Mouse (Mus musculus): ENCODE measurements around the gene Zranb3. TPM values are rescaled to one million over a fixed set of nuclear protein-coding genes. Genes with fewer than 3 reads are reported as not detected.

The Zranb3 gene
- polyA plus RNA-seq, 1 experiment from 2014 or later, result 11.3 TPM

GRCm38 (mm10) chr1:127989387-127989786 is 113.5 kb downstream of the Zranb3 start:
- 83% methylated on average over 4 of the region's 4 CpGs for WGBS
- ATAC-seq (ENCODE audit: low FRiP score) (no peak), DNase-seq (ENCODE audit: low spot score) (no peak)
- Histone ChIP-seq H3K4me2 (replicated peaks; ENCODE audit: low read depth, low read length) (no peak overlapping the region), H3K9me3 (ENCODE audit: control insufficient read depth, low read length) (no peaks in the 10 kb centered on the region), H3K4me3 (ENCODE audit: low read depth, low read length) (no peak overlapping the region), H3K27me3 (ENCODE audit: control insufficient read depth, insufficient read depth, low read length) (no peaks in the 10 kb centered on the region), H3K4me1 (replicated peaks; ENCODE audit: control insufficient read depth, insufficient read depth, low read length) (no peaks in the 10 kb centered on the region), H3K9ac (ENCODE audit: low read depth, low read length) (no peak overlapping the region), H3K27ac (ENCODE audit: low read depth, low read length) (no peak overlapping the region), H3K36me3 (ENCODE audit: control insufficient read depth, insufficient read depth, low read length) (no peaks in the 10 kb centered on the region)

GRCm38 (mm10) chr1:127988246-127988645 is 114.6 kb downstream of the Zranb3 start:
- no peak overlapping the region for H3K27ac ChIP-seq (ENCODE audit: low read depth, low read length)
- DNase-seq (ENCODE audit: low spot score), result no peak
- 81% methylated on average over 3 of the region's 3 CpGs for WGBS
- no peaks in the 10 kb centered on the region for H3K9me3 ChIP-seq (ENCODE audit: control insufficient read depth, low read length)
- H3K36me3 ChIP-seq (ENCODE audit: control insufficient read depth, insufficient read depth, low read length), result no peaks in the 10 kb centered on the region
- no peak overlapping the region for H3K4me2 ChIP-seq (replicated peaks; ENCODE audit: low read depth, low read length)
- ATAC-seq (ENCODE audit: low FRiP score), result no peak
- H3K9ac ChIP-seq (ENCODE audit: low read depth, low read length), result no peak overlapping the region
- H3K4me3 ChIP-seq (ENCODE audit: low read depth, low read length), result no peak overlapping the region
- no peaks in the 10 kb centered on the region for H3K27me3 ChIP-seq (ENCODE audit: control insufficient read depth, insufficient read depth, low read length)
- no peaks in the 10 kb centered on the region for H3K4me1 ChIP-seq (replicated peaks; ENCODE audit: control insufficient read depth, insufficient read depth, low read length)

GRCm38 (mm10) chr1:127985391-127985790 is 117.5 kb downstream of the Zranb3 start:
- H3K9me3 ChIP-seq (ENCODE audit: control insufficient read depth, low read length), result no peaks in the 10 kb centered on the region
- DNase-seq (ENCODE audit: low spot score), result no peak
- ATAC-seq (ENCODE audit: low FRiP score), result no peak
- WGBS, result 43% methylated on average over 3 of the region's 3 CpGs
- no peaks in the 10 kb centered on the region for H3K4me1 ChIP-seq (replicated peaks; ENCODE audit: control insufficient read depth, insufficient read depth, low read length)
- H3K4me2 ChIP-seq (replicated peaks; ENCODE audit: low read depth, low read length), result no peak overlapping the region
- no peak overlapping the region for H3K9ac ChIP-seq (ENCODE audit: low read depth, low read length)
- H3K27ac ChIP-seq (ENCODE audit: low read depth, low read length), result no peak overlapping the region
- no peaks in the 10 kb centered on the region for H3K27me3 ChIP-seq (ENCODE audit: control insufficient read depth, insufficient read depth, low read length)
- H3K36me3 ChIP-seq (ENCODE audit: control insufficient read depth, insufficient read depth, low read length), result no peaks in the 10 kb centered on the region
- H3K4me3 ChIP-seq (ENCODE audit: low read depth, low read length), result no peak overlapping the region

- ATAC-seq (ENCODE audit: low FRiP score) (no peak), DNase-seq (ENCODE audit: low spot score) (no peak)
- Histone ChIP-seq H3K27me3 (ENCODE audit: control insufficient read depth, insufficient read depth, low read length) (no peaks in the 10 kb centered on the region), H3K4me1 (replicated peaks; ENCODE audit: control insufficient read depth, insufficient read depth, low read length) (no peaks in the 10 kb centered on the region), H3K9me3 (ENCODE audit: control insufficient read depth, low read length) (no peaks in the 10 kb centered on the region), H3K4me3 (ENCODE audit: low read depth, low read length) (no peak overlapping the region), H3K4me2 (replicated peaks; ENCODE audit: low read depth, low read length) (no peak overlapping the region), H3K36me3 (ENCODE audit: control insufficient read depth, insufficient read depth, low read length) (no peaks in the 10 kb centered on the region), H3K9ac (ENCODE audit: low read depth, low read length) (no peak overlapping the region), H3K27ac (ENCODE audit: low read depth, low read length) (no peak overlapping the region)
- WGBS, result 88% methylated on average over 5 of the region's 5 CpGs
Measured at GRCm38 (mm10) chr1:127983274-127983993, 119.4 kb downstream of the Zranb3 start.

DNA sequence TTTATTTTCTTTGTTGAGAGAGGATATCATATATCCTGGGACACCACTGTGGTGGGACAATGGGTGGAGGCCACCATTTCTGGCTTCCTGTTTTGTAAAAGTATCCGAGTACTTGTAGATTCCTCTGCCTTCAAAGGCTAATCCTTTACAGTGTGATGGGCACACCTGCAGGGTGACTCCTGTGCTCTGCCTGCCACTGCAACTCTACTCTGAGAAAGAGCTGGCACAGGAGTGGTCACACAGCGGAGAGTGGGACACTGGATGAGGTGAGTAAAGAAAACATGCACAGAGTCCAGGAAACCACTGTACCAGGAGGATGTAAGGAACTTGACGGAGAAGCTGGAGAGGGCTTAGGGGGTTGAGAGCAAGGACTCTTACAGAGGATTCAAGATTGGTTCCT is 120.6 kb downstream of the Zranb3 start:
- no peaks in the 10 kb centered on the region for H3K36me3 ChIP-seq (ENCODE audit: control insufficient read depth, insufficient read depth, low read length)
- H3K4me1 ChIP-seq (replicated peaks; ENCODE audit: control insufficient read depth, insufficient read depth, low read length), result no peaks in the 10 kb centered on the region
- no peak overlapping the region for H3K9ac ChIP-seq (ENCODE audit: low read depth, low read length)
- no peaks in the 10 kb centered on the region for H3K9me3 ChIP-seq (ENCODE audit: control insufficient read depth, low read length)
- no peak overlapping the region for H3K4me2 ChIP-seq (replicated peaks; ENCODE audit: low read depth, low read length)
- H3K27ac ChIP-seq (ENCODE audit: low read depth, low read length), result no peak overlapping the region
- H3K4me3 ChIP-seq (ENCODE audit: low read depth, low read length), result no peak overlapping the region
- no peaks in the 10 kb centered on the region for H3K27me3 ChIP-seq (ENCODE audit: control insufficient read depth, insufficient read depth, low read length)
- WGBS, result 93% methylated on average over 3 of the region's 3 CpGs
- ATAC-seq (ENCODE audit: low FRiP score) (no peak), DNase-seq (ENCODE audit: low spot score) (no peak)

DNA sequence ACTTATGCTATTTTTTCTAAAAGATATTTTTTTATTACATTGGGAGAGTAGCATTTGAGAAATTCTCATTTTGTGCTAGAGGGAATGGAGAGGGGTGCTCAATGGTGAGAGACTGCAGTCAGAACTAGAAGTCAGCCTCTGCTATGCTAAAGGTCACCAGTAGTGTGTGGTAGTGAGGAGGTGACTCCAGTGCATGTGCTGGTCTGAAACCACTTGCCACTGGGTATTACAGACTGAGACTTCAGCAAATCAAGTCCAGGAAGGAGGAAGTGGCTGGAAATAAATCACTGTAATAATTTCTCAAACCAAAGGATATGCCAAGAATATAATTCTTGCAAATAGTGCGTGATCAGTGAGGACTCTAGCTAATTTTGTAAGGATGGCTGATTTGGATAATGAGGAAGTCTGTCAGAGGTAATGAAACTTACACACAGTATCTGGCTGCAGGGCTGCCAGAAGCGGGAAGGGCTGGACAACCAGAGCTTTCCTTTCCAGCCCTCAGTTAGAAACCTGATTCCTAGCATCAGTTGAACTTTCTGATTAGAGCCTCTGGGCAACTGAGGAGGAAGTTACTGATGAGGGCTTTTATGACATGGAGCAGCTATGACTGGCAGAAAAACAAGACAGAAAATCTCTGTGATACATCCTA is 121.8 kb downstream of the Zranb3 start:
- H3K4me3 ChIP-seq (ENCODE audit: low read depth, low read length), result no peak overlapping the region
- no peaks in the 10 kb centered on the region for H3K27me3 ChIP-seq (ENCODE audit: control insufficient read depth, insufficient read depth, low read length)
- 78% methylated on average over 2 of the region's 2 CpGs for WGBS
- H3K4me1 ChIP-seq (replicated peaks; ENCODE audit: control insufficient read depth, insufficient read depth, low read length), result no peaks in the 10 kb centered on the region
- H3K27ac ChIP-seq (ENCODE audit: low read depth, low read length), result no peak overlapping the region
- no peak overlapping the region for H3K4me2 ChIP-seq (replicated peaks; ENCODE audit: low read depth, low read length)
- no peaks in the 10 kb centered on the region for H3K36me3 ChIP-seq (ENCODE audit: control insufficient read depth, insufficient read depth, low read length)
- H3K9me3 ChIP-seq (ENCODE audit: control insufficient read depth, low read length), result no peaks in the 10 kb centered on the region
- H3K9ac ChIP-seq (ENCODE audit: low read depth, low read length), result no peak overlapping the region
- ATAC-seq (ENCODE audit: low FRiP score) (no peak), DNase-seq (ENCODE audit: low spot score) (no peak)

DNA sequence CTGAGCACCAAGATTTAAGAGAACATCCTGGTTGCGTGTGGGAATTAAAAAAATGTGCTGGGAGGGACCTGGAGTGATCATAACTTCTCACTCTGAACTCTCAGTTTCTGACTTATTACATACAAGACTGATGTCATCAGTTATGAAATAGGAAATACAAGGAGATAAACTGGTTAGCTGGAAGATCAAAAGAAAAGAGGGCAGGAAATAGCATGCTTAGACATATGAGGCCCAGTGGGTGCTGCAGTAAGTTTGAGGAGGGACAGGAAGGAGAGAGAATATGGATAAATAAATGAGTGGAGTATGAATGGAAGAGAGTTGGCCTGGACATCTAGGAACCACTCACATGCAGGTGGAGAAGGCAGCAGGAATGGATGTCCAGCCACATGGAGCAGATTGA is 124.7 kb downstream of the Zranb3 start:
- Histone ChIP-seq H3K9ac (ENCODE audit: low read depth, low read length) (no peak overlapping the region), H3K9me3 (ENCODE audit: control insufficient read depth, low read length) (no peaks in the 10 kb centered on the region), H3K36me3 (ENCODE audit: control insufficient read depth, insufficient read depth, low read length) (no peaks in the 10 kb centered on the region), H3K27me3 (ENCODE audit: control insufficient read depth, insufficient read depth, low read length) (no peaks in the 10 kb centered on the region), H3K27ac (ENCODE audit: low read depth, low read length) (no peak overlapping the region), H3K4me2 (replicated peaks; ENCODE audit: low read depth, low read length) (no peak overlapping the region), H3K4me3 (ENCODE audit: low read depth, low read length) (no peak overlapping the region), H3K4me1 (replicated peaks; ENCODE audit: control insufficient read depth, insufficient read depth, low read length) (no peaks in the 10 kb centered on the region)
- no peak for DNase-seq (ENCODE audit: low spot score)
- WGBS, result 93% methylated on average over 1 of the region's 1 CpGs
- no peak for ATAC-seq (ENCODE audit: low FRiP score)

GRCm38 (mm10) chr1:127976106-127976505 is 126.7 kb downstream of the Zranb3 start:
- H3K27ac ChIP-seq (ENCODE audit: low read depth, low read length), result no peak overlapping the region
- H3K9me3 ChIP-seq (ENCODE audit: control insufficient read depth, low read length), result no peaks in the 10 kb centered on the region

GRCm38 (mm10) chr1:127975676-127976075 is 127.2 kb downstream of the Zranb3 start:
- Histone ChIP-seq H3K27ac (ENCODE audit: low read depth, low read length) (no peak overlapping the region), H3K9me3 (ENCODE audit: control insufficient read depth, low read length) (no peaks in the 10 kb centered on the region), H3K4me3 (ENCODE audit: low read depth, low read length) (no peak overlapping the region), H3K4me2 (replicated peaks; ENCODE audit: low read depth, low read length) (no peak overlapping the region), H3K27me3 (ENCODE audit: control insufficient read depth, insufficient read depth, low read length) (no peaks in the 10 kb centered on the region), H3K9ac (ENCODE audit: low read depth, low read length) (no peak overlapping the region), H3K4me1 (replicated peaks; ENCODE audit: control insufficient read depth, insufficient read depth, low read length) (no peaks in the 10 kb centered on the region), H3K36me3 (ENCODE audit: control insufficient read depth, insufficient read depth, low read length) (no peaks in the 10 kb centered on the region)
- 85% methylated on average over 2 of the region's 2 CpGs for WGBS
- DNase-seq (ENCODE audit: low spot score) (no peak), ATAC-seq (ENCODE audit: low FRiP score) (no peak)

More at GRCm38 (mm10) chr1:127976106-127976505, 126.7 kb downstream of the Zranb3 start:
- Histone ChIP-seq H3K9ac (ENCODE audit: low read depth, low read length) (no peak overlapping the region), H3K4me3 (ENCODE audit: low read depth, low read length) (no peak overlapping the region), H3K4me2 (replicated peaks; ENCODE audit: low read depth, low read length) (no peak overlapping the region), H3K4me1 (replicated peaks; ENCODE audit: control insufficient read depth, insufficient read depth, low read length) (no peaks in the 10 kb centered on the region), H3K27me3 (ENCODE audit: control insufficient read depth, insufficient read depth, low read length) (no peaks in the 10 kb centered on the region), H3K36me3 (ENCODE audit: control insufficient read depth, insufficient read depth, low read length) (no peaks in the 10 kb centered on the region)
- WGBS, result 87% methylated on average over 6 of the region's 6 CpGs
- ATAC-seq (ENCODE audit: low FRiP score) (no peak), DNase-seq (ENCODE audit: low spot score) (no peak)

All from hindbrain, embryonic 11.5 days (tissue).